Mouse (Mus musculus) gastrocnemius, adult 2 months (tissue): ENCODE results near the gene Cdh24. TPM values are rescaled to one million over a fixed set of nuclear protein-coding genes. Genes with fewer than 3 reads are reported as not detected.

Experiments used
- DNase-seq: peaks from one replicate; pipeline ENCODE4 v3.0.0; 2022
- H3K27ac ChIP-seq: fragments of 200-600 bp; 2 replicates; pipeline ENCODE4 v1.8.1; 2022; ENCODE audit warnings: mild to moderate bottlenecking
- H3K4me3 ChIP-seq: fragments of 200-600 bp; 2 replicates; pipeline ENCODE4 v1.8.1; 2022; ENCODE audit warnings: mild to moderate bottlenecking, moderate library complexity
- CTCF ChIP-seq: fragments of 200-600 bp; IDR thresholded peaks from 2 replicates; pipeline ENCODE4 v1.8.1; 2022; ENCODE audit warnings: antibody characterized with exemption, mild to moderate bottlenecking, moderate library complexity
- intact Hi-C: fragments of 180-260 bp; cut with DNase I; formaldehyde crosslinking; loops from one replicate; pipeline ENCODE4 v1.15.1; 2025
- total RNA-seq, 2 experiments: library from RNA; stranded (reverse); gene quantifications; 2 replicates each; pipeline ENCODE4 v1.2.3; 2021

Gene Cdh24
- total RNA-seq, 2 experiments from 2014 or later = 0.46 to 0.53 TPM

DNA sequence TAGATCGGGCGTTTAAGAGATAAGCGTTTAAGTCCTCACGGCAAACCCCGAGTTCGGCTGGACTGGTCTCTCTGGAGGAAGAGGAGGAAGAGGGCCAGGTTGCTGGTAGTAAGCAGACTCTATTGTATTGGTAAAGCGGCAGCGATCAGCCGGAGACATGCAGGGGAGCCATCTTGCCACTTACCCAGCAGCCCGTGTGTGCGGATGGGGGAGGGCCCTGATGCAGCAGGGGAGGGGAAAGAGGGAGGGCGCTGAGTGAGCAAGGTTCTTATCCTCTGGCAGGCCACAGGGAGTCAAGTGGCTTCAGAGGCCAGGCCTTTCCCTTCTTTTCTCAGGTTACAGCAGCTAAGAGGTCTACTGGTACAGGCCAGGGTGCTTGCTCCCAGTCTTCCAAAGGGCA, 12.3 kb upstream of the Cdh24 start:
- intact Hi-C loops = loop anchor here (5.0 kb wide), 1 partner anchor 34 kb away; the partner anchor contains the start of genes 1700123O20Rik and Acin1
- DNase-seq = peak; percentile 91
- Histone ChIP-seq H3K27ac (peak overlapping the region; percentile 87), H3K4me3 (peak overlapping the region; percentile 90)
- TF ChIP-seq CTCF = no peak

DNA sequence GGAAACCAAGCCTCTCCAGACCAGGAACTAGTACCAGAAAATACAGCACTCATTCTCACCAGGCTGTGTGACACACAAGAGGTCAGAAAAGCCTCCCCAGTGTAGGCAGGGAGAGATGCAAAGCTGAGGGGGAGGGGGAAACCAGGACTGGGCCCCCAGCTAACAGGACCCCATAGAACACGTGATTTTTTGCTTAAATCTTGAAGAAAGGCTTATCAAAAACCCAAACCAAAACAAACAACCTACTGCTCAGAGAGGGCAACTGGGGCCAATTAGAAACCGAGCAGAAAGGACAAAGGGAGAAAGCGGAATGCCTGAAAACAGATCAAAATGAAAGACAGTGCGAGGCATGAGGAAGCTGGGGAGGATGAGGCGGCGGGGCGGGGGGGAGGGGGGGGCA, 11.6 kb upstream of the Cdh24 start:
- H3K27ac ChIP-seq = peak overlapping the region; percentile 87
- H3K4me3 ChIP-seq = peak overlapping the region; percentile 90
- TF ChIP-seq CTCF = no peak
- DNase-seq = no peak
- intact Hi-C loops = loop anchor here (5.0 kb wide), 1 partner anchor 35 kb away; the partner anchor contains the start of genes 1700123O20Rik and Acin1

DNA sequence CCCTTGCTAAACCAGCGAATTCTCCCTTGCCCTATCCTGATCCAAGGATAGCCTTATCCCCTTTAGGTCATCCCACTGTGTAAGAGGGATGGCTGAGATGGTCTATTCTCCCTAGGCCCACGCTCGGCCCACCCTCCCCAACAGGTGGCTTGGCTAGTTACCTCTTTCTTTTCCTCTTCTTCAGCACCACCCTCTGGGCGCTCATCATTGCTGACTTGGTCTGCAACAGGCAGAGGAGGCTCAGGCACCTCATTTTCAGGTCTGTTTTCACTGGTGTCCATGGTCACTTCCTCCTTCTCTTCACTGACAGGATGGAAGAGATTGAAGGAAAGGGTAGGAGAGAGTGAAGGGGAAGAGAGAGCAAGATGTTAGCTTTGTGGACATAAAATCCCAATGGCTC, 10.4 kb upstream of the Cdh24 start:
- intact Hi-C loops = loop anchor here (2.0 to 5.0 kb wide), 3 partner anchors 17 to 49 kb away; partner anchors contain the start of genes 1700123O20Rik and Acin1
- Histone ChIP-seq H3K27ac (peak overlapping the region; percentile 24; the same call in 1 of the 2 replicates), H3K4me3 (no peak overlapping the region)
- DNase-seq = no peak
- TF ChIP-seq CTCF = no peak

DNA sequence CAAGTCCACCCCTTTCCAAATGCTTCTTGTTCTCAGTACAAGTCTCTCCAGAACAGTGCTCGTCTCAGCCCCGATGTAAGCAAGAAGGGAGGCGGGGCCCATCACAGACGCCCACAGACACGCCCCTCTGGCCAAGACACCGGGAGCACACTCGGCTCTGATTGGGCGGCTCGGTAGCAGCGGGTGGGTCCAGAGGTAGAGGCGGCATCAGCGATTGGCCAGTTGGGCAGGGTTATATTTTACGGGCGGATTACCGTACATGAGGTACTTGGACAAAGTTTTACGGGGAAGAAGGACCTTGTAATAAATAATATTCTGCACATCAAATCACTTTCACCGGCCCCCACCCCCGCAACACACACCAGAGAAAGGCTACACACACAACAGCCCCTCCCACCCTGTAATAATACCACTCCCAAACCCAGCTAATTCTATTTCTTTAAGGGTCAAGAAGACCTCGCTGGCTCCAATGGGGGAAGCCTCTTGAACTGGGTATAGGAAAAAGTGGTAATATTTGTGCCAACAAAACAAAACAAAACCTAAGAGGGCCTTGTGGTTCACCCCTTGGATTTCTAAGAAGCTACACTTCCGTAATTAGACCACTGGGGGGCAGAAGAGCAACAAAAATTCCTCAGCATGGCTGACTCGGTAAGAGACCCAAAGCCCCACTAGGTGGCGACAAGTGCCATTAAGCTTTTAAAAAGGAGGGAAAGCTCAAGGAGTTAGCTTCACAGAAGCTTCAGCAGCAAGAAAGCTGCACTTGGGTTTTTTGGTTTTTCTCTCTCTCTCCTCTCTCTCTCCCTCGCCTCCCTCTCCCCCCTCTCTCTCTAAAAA, 9.7 kb upstream of the Cdh24 start:
- intact Hi-C loops = loop anchor here (2.0 to 5.0 kb wide), 3 partner anchors 18 to 50 kb away; partner anchors contain the start of genes 1700123O20Rik and Acin1
- Histone ChIP-seq H3K27ac (no peak overlapping the region), H3K4me3 (no peak overlapping the region)
- peak; percentile 96 for TF ChIP-seq CTCF
- DNase-seq = peak; percentile 87

DNA sequence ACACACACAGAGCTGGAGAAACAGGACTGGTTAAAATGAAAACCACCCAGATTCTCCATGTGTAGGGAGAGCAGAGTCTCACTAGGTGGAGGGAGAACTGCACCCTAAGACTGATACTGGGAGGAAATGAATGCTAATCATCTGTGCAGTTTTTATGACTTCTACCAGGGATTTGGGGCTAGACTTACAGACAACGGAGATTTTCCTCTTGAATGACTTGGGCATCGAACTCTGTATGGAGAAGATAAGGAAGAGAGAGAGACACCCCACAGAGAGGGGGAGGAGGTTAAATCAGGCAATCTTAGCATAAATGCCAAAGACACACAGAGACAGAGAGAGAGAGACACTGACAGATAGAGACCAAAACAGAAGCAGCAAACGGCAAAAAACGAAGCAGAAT, 6.7 kb upstream of the Cdh24 start:
- Histone ChIP-seq H3K27ac (no peak overlapping the region), H3K4me3 (no peak overlapping the region)
- no peak for TF ChIP-seq CTCF
- intact Hi-C loops = loop anchor here (10.0 kb wide), 1 partner anchor 423 kb away; no protein-coding TSS in a partner anchor
- no peak for DNase-seq

DNA sequence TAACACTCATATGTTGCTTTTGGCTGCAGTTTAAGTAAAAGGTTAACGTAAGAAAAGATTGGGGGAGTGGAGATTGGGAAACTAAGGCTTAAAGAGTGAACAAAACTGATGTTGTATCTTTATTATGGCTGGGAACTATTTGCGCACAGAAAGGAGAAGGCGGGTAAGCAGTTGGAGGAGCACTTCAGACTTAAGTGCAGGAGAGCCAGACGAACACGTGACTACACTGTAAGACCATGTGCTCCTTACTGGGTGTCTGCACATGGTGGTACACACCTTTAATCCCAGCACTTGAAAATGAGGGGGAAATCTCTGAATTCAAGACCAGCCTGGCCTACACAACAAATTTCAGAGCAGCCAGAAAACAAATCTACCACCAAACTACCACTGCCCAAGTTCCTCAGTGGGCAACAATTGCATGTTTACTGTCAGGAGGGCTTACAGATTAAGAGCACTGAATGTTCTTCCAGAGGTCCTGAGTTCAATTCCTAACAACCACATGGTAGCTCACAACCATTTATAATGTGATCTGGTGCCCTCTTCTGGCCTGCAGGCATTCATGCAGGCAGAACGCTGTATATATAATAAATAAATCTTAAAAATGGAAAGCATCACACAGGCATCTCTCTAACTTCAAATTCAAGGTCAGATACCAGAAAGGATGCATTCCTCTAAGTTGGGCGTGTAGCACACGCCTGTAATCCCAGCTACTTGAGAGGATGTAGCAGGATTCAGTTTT, 5.9 kb upstream of the Cdh24 start:
- TF ChIP-seq CTCF = peak; percentile 58
- intact Hi-C loops = loop anchor here (10.0 kb wide), 1 partner anchor 422 kb away; no protein-coding TSS in a partner anchor
- H3K4me3 ChIP-seq = no peak overlapping the region

DNA sequence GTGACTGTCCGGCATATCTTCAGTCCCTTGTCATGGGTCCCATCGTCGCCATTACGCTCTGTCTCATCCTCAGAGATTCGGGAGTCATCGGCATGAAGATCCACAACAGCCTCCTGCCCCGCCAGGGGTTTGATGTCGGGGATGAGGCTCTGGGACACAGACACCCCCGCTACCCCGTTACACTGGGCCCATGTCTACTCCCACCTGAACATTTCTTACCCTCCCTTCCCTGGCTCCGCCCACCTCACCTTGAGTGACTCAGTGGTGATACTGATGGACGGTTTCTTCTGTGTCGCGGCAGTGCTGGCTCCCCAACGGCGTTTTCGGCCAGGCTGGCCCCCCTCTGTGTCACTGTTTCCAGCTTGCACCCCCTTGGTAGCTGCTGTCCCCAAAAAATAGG, 5.3 kb upstream of the Cdh24 start:
- intact Hi-C loops = loop anchor here (10.0 kb wide), 1 partner anchor 422 kb away; no protein-coding TSS in a partner anchor
- Histone ChIP-seq H3K27ac (no peak overlapping the region), H3K4me3 (no peak overlapping the region)
- no peak for DNase-seq
- no peak for TF ChIP-seq CTCF

More for the DNA sequence above, 5.9 kb upstream of the Cdh24 start:
- DNase-seq = no peak
- H3K27ac ChIP-seq = no peak overlapping the region

DNA sequence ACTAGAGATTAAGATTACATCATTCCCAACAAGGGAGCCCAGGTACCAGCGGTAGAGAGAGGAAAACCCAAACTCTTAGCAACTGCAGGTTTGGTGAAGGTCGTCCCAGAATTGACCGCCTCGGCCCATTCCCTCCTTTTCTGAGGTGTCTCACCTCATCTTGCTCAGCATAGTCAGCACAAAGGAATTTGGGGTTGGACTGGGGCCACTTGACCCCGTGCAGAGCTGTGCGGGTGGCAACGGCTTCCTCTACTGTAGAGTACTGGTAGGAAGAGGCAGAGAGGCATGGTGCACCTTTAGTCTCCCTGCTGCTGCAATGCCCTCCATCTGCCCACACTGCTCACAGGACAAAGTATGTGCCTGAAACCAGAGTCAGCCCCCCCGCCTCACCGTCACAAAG, 3.1 kb upstream of the Cdh24 start:
- intact Hi-C loops = loop anchor here (5.0 to 10.0 kb wide), 2 partner anchors 62 to 419 kb away; no protein-coding TSS in a partner anchor
- DNase-seq = no peak
- Histone ChIP-seq H3K27ac (no peak overlapping the region), H3K4me3 (no peak overlapping the region)
- no peak for TF ChIP-seq CTCF

DNA sequence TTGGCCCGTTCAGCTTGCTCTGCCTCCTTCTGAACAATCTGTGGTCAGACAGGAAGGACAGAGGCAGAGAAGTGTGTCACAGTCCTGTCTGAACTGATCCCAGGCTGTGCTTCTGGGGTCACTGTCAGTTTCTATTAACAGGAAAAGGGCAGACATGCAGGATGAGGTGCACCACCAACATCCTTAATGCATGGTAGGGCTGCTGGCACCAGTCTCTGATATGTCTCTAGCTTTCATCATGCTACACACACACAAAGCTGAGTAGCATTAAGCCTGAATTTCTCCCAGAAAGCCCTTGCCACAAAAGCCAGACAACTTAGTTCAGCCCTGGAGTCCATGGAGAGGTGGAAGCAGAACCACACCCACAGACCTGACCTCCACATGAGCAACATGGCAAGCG, 1.8 kb upstream of the Cdh24 start:
- H3K4me3 ChIP-seq = no peak overlapping the region
- intact Hi-C loops = loop anchor here (2.0 to 10.0 kb wide), 3 partner anchors 61 to 418 kb away; no protein-coding TSS in a partner anchor
- DNase-seq = no peak
- H3K27ac ChIP-seq = no peak overlapping the region
- no peak for TF ChIP-seq CTCF

DNA sequence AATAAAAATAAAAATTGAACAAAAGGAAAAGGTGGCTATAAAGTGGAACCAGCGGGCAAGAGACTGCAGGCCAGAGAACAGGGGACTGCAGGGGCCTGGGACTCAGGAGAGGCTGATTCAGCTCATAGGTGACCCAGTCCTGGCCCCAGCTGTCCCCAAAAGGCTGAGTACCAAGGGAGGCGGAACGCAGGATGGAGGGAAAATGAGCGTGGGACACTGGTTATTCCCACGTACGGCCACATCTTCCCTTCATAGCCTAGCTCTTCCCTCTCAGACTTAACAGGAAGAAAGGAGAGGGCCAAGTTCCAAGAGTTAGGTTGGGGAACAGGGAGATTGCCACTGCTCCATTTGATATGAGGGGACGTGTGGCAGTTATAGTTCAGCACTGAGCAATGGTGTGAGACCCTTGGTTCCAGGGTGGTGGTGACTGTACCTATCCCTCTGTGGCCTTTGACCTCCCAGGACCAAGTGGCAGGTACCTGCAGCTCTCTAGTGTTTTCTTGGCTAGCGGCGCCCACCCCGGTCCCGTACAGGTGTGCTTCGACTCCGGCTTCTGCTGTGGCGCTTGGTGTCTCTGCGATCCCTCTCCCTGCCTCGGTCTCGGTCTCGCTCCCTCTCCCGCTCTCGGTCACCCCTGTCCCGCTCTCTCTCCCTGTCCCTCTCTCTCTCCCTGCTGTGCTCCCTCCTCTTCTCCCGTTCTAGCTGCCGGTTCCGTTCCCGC, 1.2 kb upstream of the Cdh24 start:
- no peak overlapping the region for H3K4me3 ChIP-seq
- DNase-seq = no peak
- intact Hi-C loops = loop anchor here (2.0 to 10.0 kb wide), 3 partner anchors 60 to 418 kb away; no protein-coding TSS in a partner anchor
- no peak overlapping the region for H3K27ac ChIP-seq
- TF ChIP-seq CTCF = no peak

DNA sequence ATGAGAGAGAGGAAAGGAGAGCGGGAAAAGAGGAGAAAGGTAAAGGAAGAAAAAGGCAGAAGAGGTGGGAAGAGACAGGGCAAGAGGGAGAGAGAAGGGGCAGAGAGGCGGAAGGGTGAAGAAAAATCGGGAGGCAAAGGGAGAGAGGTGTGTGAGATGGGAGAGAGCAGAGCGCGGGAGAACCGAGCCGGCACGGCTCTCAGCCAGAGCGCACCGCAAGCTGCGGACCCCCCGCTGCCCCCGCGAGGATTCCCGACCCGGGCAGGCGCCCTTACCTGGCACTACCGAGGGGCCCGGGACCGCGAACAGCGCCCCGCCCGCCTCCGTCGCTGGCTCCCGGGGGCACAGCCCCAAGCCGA, 239 bp downstream of the Cdh24 start, which contains the start of gene Gm17606:
Gene Gm17606 (plus strand): TSS at position 7 of the 359 bp plus-strand sequence.
- intact Hi-C loops = loop anchor here (5.0 to 10.0 kb wide), 2 partner anchors 59 to 416 kb away; no protein-coding TSS in a partner anchor
- DNase-seq = no peak
- peak within 1 kb of the TSS; percentile 76 for H3K4me3 ChIP-seq
- TF ChIP-seq CTCF = no peak
- H3K27ac ChIP-seq = peak within 1 kb of the TSS; percentile 4; the same call in 1 of the 2 replicates

DNA sequence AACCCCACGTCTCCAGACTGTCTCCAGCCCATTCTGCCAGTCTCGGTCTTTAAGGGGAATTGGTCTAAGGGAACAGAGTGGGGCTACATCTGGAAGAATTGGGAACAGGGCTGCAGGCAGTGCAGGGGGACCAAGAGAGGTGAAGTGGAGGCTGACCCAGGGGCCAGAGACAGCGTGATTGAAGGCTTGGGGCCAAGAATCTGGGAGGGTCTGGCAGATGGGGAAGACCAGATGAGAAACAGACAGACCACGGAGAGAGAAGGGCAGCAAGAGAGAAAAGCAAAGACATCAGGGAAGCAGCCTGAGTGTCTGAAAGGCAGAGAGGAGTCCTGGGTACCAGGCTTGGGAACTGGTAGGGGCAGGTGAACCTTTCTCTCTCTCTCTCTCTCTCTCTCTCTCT, 1.0 kb downstream of the Cdh24 start:
- intact Hi-C loops = loop anchor here (5.0 to 10.0 kb wide), 2 partner anchors 58 to 415 kb away; no protein-coding TSS in a partner anchor
- H3K4me3 ChIP-seq = no peak overlapping the region
- DNase-seq = no peak
- no peak for TF ChIP-seq CTCF
- no peak overlapping the region for H3K27ac ChIP-seq
